ENCODE assay signal across 8 mouse cellular contexts in the genomic region with DNA sequence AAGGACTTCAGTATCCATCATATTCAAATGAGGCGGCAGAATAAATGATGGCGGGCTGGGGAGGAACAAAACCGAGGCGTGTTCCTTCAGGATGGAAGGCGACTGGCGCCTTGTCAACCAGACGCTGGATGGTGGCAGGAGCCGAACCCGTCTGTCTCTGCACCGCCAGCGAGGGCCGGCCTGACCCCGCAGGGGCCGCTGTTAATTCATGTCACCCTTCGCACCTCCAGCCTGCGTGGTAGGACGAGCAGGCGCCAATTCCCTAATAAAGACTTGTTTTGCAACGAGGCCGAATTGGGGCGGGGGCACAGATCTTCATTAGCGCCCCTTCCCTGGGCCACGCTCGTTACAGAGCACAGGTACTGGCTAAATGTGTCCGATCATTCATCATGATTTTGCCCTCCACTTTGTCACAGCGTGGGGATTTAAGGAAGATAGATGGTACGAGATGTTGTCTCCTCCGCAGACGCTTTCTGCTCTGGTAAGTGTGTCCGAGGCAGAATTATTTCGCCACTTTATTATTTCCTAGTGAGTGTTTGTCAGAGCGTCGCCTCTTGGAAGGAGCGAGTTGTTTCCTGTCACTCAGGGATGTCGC.
A peak's percentile ranks its signal among the peaks of the same experiment; 100 is the strongest.
DNase-seq lines count a peak whose midpoint lies in the region; ATAC-seq lines count a peak whose summit lies in the region.

No protein-coding gene starts in this region.

- H3K4me1 ChIP-seq in embryonic facial prominence, embryonic 14.5 days (ENCODE audit: control insufficient read depth, insufficient read depth, low read length): peaks cover 3% of the 10 kb centered on the region; the same call in 1 of the 2 replicates
- H3K4me1 ChIP-seq in intestine, embryonic 14.5 days (replicated peaks; ENCODE audit: control insufficient read depth, insufficient read depth, low read length): peaks cover 6% of the 10 kb centered on the region; the same call in 1 of the 2 replicates
- peaks cover 7% of the 10 kb centered on the region for H3K4me1 ChIP-seq in neural tube, embryonic 11.5 days (ENCODE audit: control insufficient read depth, insufficient read depth, low read length)

- no peak for ATAC-seq in embryonic facial prominence, embryonic 14.5 days (ENCODE audit: low read depth)
- ATAC-seq in intestine, embryonic 14.5 days (replicated peaks; ENCODE audit: low FRiP score, low TSS enrichment, low read depth): no peak
- ATAC-seq in neural tube, embryonic 11.5 days (ENCODE audit: insufficient read depth, low FRiP score, low TSS enrichment): no peak

- H3K9me3 ChIP-seq in embryonic facial prominence, embryonic 14.5 days (ENCODE audit: control insufficient read depth, low read length): peaks cover 7% of the 10 kb centered on the region
- no peaks in the 10 kb centered on the region for H3K9me3 ChIP-seq in intestine, embryonic 14.5 days (ENCODE audit: control insufficient read depth, low read length)
- H3K9me3 ChIP-seq in neural tube, embryonic 11.5 days (ENCODE audit: control insufficient read depth, low read length): no peaks in the 10 kb centered on the region

- H3K4me2 ChIP-seq in embryonic facial prominence, embryonic 14.5 days (ENCODE audit: low read depth, low read length): peak overlapping the region; percentile 32
- H3K4me2 ChIP-seq in intestine, embryonic 14.5 days (ENCODE audit: low read length): peak overlapping the region; percentile 49
- peak overlapping the region; percentile 14; the same call in 1 of the 2 replicates for H3K4me2 ChIP-seq in neural tube, embryonic 11.5 days (ENCODE audit: low read depth)

- no peak overlapping the region for H3K9ac ChIP-seq in embryonic facial prominence, embryonic 14.5 days (ENCODE audit: low read depth, low read length)
- peak overlapping the region; percentile 23; the same call in 1 of the 2 replicates for H3K9ac ChIP-seq in intestine, embryonic 14.5 days (ENCODE audit: low read length)
- H3K9ac ChIP-seq in neural tube, embryonic 11.5 days (ENCODE audit: low read length): no peak overlapping the region; the same call in 1 of the 2 replicates

- peak; percentile 7 for DNase-seq in kidney, postnatal 14 days
- no peak for DNase-seq in kidney, postnatal 36 days
- no peak for DNase-seq in embryonic facial prominence, embryonic 14.5 days (ENCODE audit: low spot score)
- no peak for DNase-seq in intestine, embryonic 14.5 days (ENCODE audit: low spot score)
- DNase-seq in neural tube, embryonic 11.5 days (ENCODE audit: low spot score): peak; percentile 58
- no peak for DNase-seq in spleen, postnatal 36 days (ENCODE audit: low spot score in 2 of 2)
- DNase-seq in left cerebral cortex, adult 8-10 months (ENCODE audit: low spot score in 2 of 2): no peak
- DNase-seq in spleen, postnatal 4 days (ENCODE audit: low spot score in 2 of 2): no peak

- H3K27me3 ChIP-seq in embryonic facial prominence, embryonic 14.5 days (replicated peaks; ENCODE audit: control insufficient read depth, insufficient read depth, low read length): 0 out of 2 replicates have a peak, but pooled peaks cover 4% of the 10 kb centered on the region
- H3K27me3 ChIP-seq in intestine, embryonic 14.5 days (replicated peaks; ENCODE audit: control insufficient read depth, insufficient read depth, low read length): peaks cover 8% of the 10 kb centered on the region
- H3K27me3 ChIP-seq in neural tube, embryonic 11.5 days (ENCODE audit: control insufficient read depth, insufficient read depth, low read length): no peaks in the 10 kb centered on the region

- peak overlapping the region; percentile 3; the same call in 1 of the 2 replicates for H3K4me3 ChIP-seq in embryonic facial prominence, embryonic 14.5 days (ENCODE audit: low read depth, low read length)
- peak overlapping the region; percentile 23 for H3K4me3 ChIP-seq in intestine, embryonic 14.5 days (ENCODE audit: low read depth, low read length)
- no peak overlapping the region for H3K4me3 ChIP-seq in neural tube, embryonic 11.5 days (ENCODE audit: low read depth, low read length)

- WGBS in embryonic facial prominence, embryonic 14.5 days: 32% methylated on average over 35 of the region's 35 CpGs
- 17% methylated on average over 35 of the region's 35 CpGs for WGBS in intestine, embryonic 14.5 days
- 20% methylated on average over 35 of the region's 35 CpGs for WGBS in neural tube, embryonic 11.5 days

- H3K36me3 ChIP-seq in embryonic facial prominence, embryonic 14.5 days (ENCODE audit: control insufficient read depth, insufficient read depth, low read length): no peaks in the 10 kb centered on the region
- H3K36me3 ChIP-seq in intestine, embryonic 14.5 days (ENCODE audit: control insufficient read depth, insufficient read depth, low read length): no peaks in the 10 kb centered on the region
- H3K36me3 ChIP-seq in neural tube, embryonic 11.5 days (ENCODE audit: control insufficient read depth, insufficient read depth, low read length): no peaks in the 10 kb centered on the region

- H3K27ac ChIP-seq in embryonic facial prominence, embryonic 14.5 days (replicated peaks; ENCODE audit: low read depth, low read length): no peak overlapping the region
- no peak overlapping the region for H3K27ac ChIP-seq in intestine, embryonic 14.5 days (ENCODE audit: low read depth)
- H3K27ac ChIP-seq in neural tube, embryonic 11.5 days (ENCODE audit: low read depth, low read length): 0 out of 2 replicates have a peak overlapping the region, but pooled peaks have one; percentile 23

Comparison
In these comparisons a context has a peak if more than half of its experiments do, and no peak if none do; other contexts are left out.
1. DNase-seq: peak in kidney, postnatal 14 days (single experiment) and neural tube, embryonic 11.5 days (single experiment); none in kidney, postnatal 36 days (0 of 2), embryonic facial prominence, embryonic 14.5 days (single experiment), intestine, embryonic 14.5 days (single experiment), spleen, postnatal 36 days (0 of 2), left cerebral cortex, adult 8-10 months (0 of 2) and spleen, postnatal 4 days (0 of 2).
2. Peak in every context shown above with its lines, with median percentiles within 50 percentile points of each other: H3K4me2 ChIP-seq.